Mouse (Mus musculus) pancreas, adult 10 weeks (tissue): ENCODE results near the gene Rnf187. TPM values are rescaled to one million over a fixed set of nuclear protein-coding genes. Genes with fewer than 3 reads are reported as not detected.

ENCODE experiments used
- polyA plus RNA-seq: library from polyadenylated mRNA; stranded (reverse); fragments of 350-450 nt; fragmentation: Illumina TruSeq; extraction: RNeasy Lipid Tissue Mini Kit (QIAGEN cat#74804); gene quantifications from one replicate; pipeline ENCODE4 v1.2.3, GENCODE M21; 2015; ENCODE audit warnings: low read depth, low replicate concordance; ENCODE audit not compliant: insufficient read depth

The Rnf187 gene
- 27.0 TPM for polyA plus RNA-seq

DNA sequence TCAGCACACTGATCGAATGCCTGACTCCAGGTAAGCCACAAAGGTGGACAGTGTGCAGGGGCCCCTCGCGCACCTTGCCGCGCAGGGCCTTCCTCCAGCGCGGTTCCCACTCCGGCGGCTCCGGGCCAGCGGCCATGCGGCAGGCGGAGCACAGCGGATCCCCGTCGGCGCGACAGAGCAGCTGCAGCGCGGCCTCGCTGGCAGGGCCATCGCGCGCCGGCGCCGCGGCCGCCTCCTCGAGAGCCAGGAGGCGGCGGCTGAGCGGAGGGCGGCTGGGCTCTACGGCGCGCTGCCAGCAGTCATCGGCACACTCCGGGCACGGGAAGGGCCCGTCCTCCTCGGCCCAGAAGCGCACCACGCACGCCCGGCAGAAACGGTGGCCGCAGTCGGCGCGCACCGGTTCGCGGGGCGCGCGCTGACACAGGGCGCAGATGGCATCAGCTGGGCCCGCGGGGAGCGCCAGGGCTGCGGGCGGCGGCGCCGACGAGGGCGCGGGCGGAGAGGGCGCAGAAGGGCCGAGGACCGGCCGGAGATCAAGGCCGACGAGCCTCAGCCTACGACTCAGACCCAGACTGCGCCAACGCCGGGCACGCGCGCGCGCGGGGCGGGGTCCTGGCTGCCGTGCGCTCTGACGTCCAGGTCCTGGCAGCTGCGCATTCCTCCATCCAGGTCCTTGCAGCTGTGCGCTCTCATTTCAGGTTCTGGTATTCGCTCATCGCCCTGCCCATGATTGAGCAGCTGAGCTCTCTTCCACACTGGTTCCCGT is at the start of gene Rnf187:
TSS of gene Rnf187 (minus strand) at position 595 of the 766 bp plus-strand sequence.

DNA sequence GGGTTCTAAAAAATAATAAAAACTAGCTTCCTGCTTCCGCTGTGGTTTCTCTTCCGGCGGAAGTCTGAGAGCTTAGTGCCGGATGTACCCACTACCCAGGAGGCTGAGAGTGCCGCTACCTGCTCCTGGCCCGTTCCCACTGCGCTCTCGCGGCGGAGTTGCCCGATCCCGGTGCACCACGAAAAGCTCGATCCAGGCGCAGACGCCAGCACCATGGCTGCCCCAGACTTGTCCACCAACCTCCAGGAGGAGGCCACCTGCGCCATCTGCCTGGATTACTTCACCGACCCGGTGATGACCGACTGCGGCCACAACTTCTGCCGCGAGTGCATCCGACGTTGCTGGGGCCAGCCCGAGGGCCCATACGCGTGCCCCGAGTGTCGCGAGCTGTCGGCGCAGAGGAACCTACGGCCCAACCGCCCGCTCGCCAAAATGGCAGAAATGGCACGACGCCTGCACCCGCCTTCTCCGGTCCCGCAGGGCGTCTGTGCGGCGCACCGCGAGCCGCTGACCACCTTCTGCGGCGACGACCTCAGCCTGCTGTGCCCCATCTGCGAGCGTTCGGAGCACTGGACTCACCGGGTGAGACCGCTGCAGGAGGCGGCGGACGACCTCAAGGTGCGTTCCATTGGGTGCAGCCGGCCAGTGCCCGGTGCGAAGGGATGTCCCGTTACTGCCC is 39.5 kb upstream of the Rnf187 start, which contains the start of gene Trim11:
TSS of gene Trim11 (plus strand) at position 67 of the 679 bp plus-strand sequence.

DNA sequence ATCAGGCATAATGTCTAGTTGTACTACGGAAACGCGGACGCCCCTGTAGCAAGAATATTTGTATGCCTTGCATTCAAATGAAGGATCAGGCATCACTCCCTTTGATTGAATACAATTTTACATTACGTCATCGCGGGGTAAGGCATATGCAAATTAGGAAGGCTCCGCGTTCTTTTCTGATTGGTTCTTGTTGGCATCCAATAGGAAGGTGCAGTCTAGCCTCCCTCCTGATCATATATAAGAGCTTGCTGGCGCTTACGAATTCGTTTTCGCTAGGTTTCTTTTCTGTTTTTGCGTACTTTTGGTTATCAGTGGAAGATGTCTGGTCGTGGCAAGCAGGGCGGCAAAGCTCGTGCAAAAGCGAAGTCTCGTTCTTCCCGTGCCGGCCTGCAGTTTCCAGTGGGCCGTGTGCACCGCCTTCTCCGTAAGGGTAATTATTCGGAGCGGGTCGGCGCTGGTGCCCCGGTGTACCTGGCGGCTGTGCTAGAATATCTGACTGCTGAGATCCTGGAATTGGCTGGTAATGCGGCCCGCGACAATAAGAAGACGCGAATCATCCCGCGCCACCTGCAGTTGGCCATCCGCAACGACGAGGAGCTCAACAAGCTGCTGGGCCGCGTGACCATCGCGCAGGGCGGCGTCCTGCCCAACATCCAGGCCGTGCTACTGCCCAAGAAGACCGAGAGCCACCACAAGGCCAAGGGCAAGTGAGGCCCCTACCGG is 15.9 kb upstream of the Rnf187 start, which contains the start of the genes Hist3h2a and Trim17:
TSS of gene Hist3h2a (plus strand) at position 266 of the 723 bp plus-strand sequence.
TSS of gene Trim17 (plus strand) at position 266 of the 723 bp plus-strand sequence.

DNA sequence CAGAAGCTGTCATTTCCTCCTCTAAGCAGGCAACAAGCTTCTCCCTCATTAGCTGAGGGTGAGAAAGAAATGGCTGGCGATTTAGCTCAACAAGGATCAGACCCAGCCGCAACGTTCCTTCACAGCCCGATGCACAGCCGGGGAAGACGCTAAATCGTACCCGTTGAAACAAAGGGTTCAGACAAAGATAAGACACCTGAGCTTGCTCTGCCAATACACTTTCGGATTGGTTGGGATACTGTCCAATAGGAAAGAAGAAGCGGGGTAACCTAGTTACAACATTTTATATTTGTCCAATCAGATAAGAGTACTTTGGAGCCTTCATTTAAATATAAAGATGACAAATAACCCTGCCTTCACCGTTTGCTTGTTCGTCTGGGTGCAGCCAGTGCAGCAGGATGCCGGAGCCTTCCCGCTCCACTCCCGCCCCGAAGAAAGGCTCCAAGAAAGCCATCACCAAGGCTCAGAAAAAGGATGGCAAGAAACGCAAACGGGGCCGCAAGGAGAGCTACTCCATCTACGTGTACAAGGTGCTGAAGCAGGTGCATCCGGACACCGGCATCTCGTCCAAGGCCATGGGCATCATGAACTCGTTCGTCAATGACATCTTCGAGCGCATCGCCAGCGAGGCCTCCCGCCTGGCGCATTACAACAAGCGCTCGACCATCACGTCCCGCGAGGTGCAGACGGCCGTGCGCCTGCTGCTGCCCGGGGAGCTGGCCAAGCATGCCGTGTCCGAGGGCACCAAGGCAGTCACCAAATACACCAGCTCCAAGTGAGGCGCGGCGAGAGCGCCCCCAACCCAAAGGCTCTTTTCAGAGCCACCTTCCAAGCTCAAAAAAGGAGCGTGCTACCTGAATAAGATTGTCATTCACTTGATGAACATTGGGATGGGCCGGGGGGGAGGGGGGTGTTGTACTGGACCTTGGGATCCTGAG is 10.1 kb upstream of the Rnf187 start, which contains the start of gene Hist3h2ba:
TSS of gene Hist3h2ba (plus strand) at position 379 of the 938 bp plus-strand sequence.

DNA sequence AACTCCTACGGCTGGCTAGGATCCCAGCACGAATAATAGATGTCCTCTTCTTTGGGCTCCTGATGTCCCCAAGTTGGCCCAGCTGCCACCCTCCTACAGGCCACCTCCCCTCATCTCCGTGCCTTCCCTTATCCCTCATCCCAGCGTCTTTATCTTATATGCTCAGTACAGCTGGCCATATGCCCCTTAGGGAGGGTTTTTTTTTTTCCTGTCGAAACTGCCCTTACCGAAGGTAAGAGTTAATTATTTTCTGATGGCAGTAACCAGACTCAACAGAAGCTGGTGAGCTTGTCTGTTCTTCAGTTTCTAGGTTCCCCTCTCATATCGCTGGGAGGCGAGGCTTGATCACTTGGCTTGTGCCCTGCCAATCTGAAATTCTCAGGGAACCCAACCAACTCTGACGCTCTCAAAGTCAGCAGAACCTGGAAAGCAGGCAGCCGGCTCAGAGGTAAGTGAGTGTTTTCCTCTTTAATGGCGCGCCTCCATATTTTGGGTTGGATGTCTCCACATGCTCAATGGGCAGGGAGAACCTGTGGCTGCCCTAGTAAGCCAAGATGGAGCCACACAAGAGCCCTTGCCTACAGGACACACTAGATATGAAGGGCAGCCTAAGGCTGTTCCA is 20.9 kb downstream of the Rnf187 start, which contains the start of gene Btnl10:
TSS of gene Btnl10 (plus strand) at position 164 of the 622 bp plus-strand sequence.

DNA sequence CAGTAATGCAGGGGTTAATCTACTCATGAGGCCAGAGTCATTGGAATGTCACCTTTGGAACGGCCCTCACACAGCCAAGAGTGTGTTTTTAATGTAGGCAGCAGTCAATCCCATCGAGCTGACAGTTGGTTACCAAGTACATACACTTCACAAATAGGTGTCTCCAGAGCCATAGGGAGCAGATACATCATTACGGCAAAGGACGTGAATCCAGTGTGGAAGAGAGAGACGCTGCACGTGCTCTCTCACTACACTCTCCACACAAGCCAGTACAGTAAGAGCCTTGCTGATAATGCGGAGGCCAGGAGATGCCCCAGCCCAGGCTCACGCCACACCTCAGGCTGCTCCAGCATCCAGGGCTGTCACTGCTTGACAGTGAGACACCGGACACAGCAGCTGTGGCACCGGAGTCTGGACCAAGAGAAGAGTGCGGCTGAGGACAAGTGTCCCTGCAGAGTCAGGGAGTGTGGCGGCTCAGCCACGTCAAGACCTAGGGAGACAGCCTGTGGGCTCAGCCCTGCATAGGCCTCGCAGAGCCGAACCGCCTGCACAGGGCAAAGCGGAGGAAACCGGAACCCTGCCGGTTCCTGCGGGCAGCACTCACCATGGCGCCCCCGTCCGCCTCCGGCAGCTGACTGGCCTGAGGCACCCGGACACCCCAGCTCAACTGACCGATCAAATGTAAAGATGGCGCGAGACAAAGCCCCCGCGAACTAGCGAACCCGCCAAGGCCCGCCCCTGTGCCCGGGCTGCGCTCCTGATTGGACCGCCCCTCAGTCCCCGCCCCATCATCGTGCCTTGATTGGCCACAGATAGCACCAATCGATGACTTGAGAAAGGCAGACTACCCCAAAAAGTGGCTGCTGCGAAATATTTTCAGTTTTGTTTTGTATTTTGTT is 35.0 kb downstream of the Rnf187 start, which contains the start of gene Zfp39:
TSS of gene Zfp39 (minus strand) at position 715 of the 899 bp plus-strand sequence.

Other genes starting within 250 kb of the Rnf187 start
- not detected for gene Olfr319, start 239.8 kb downstream of the Rnf187 start, polyA plus RNA-seq
- not detected for gene Olfr318, start 214.9 kb downstream of the Rnf187 start, polyA plus RNA-seq
- not detected for gene Olfr317, start 199.7 kb downstream of the Rnf187 start, polyA plus RNA-seq
- gene Olfr316, start 186.2 kb downstream of the Rnf187 start, polyA plus RNA-seq, result not detected
- not detected for gene Olfr315, start 165.7 kb downstream of the Rnf187 start, polyA plus RNA-seq
- gene Olfr314, start 156.0 kb downstream of the Rnf187 start, polyA plus RNA-seq, result not detected
- gene Fam183b, start 137.0 kb downstream of the Rnf187 start, polyA plus RNA-seq, result 10.9 TPM
- gene Olfr313, start 123.9 kb downstream of the Rnf187 start, polyA plus RNA-seq, result not detected
- not detected for gene Olfr312, start 109.7 kb downstream of the Rnf187 start, polyA plus RNA-seq
- gene Olfr311, start 99.7 kb downstream of the Rnf187 start, polyA plus RNA-seq, result not detected
- gene Gm12258, start 91.8 kb downstream of the Rnf187 start, polyA plus RNA-seq, result 3.5 TPM
- 2.1 TPM for gene 2810021J22Rik, start 71.7 kb downstream of the Rnf187 start, polyA plus RNA-seq
- 0.94 TPM for gene Zfp39, start 34.7 kb downstream of the Rnf187 start, polyA plus RNA-seq
- gene Btnl10, start 21.0 kb downstream of the Rnf187 start, polyA plus RNA-seq, result not detected
- not detected for gene Hist3h2ba, start 10.0 kb upstream of the Rnf187 start, polyA plus RNA-seq
- 4.9 TPM for gene Hist3h2a, start 15.8 kb upstream of the Rnf187 start, polyA plus RNA-seq
- gene Trim17, start 15.8 kb upstream of the Rnf187 start, polyA plus RNA-seq, result not detected
- gene Trim11, start 39.2 kb upstream of the Rnf187 start, polyA plus RNA-seq, result 11.7 TPM
- 0.20 TPM for gene Obscn, start 197.5 kb upstream of the Rnf187 start, polyA plus RNA-seq
- 0.92 TPM for gene Iba57, start 224.8 kb upstream of the Rnf187 start, polyA plus RNA-seq
- 0.63 TPM for gene Gjc2, start 244.3 kb upstream of the Rnf187 start, polyA plus RNA-seq